Mouse (Mus musculus): ENCODE measurements around the gene Uap1. TPM values are rescaled to one million over a fixed set of nuclear protein-coding genes. Genes with fewer than 3 reads are reported as not detected.
A peak's percentile ranks its signal among the peaks of the same experiment; 100 is the strongest.
"Not testable (repeated sequence)": the region's sequence is repeated elsewhere in the genome, so short reads cannot be mapped to it uniquely, and the experiment has no call there.

The Uap1 gene
- polyA plus RNA-seq, 1 experiment from 2014 or later = 65.8 TPM

DNA sequence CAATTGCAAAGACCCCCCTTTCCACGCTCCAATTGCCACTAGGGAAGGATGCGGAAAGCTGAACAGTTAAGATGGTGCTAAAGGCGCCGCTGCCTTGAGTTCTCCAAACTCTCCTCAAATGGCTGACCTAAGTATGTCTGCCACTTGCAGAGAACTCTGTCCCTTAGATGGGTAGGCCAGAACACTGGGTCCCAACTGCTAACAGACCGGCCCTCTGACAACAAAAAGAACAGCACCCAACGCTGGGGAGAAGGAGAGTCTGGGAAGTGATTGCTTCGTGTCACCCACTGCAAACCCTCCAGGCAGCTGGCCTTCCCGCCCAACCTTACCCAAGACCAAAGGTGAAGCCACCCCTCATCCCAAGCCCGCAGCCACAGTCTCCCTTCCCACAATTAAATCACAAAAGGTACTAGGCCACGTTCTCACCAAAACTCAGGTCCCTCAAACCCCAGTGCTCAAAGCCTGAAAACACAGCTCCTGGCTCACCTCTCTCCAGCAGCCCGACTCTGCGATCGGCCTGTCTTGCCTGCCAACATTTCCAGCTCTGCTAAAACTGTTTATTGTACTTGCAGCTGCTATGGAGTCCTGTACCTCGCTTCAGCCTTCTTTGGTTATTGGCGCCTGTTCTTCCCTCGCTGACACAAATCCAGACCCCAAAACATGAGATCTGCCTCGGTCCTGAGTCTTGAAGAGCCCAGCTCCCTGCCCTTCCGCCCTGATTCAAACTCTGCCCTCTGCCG, 64.8 kb downstream of the Uap1 start:
- Histone ChIP-seq H3K4me3 (peak overlapping the region; percentile 26), H3K4me2 (peak overlapping the region; percentile 30), H3K27ac (replicated peaks) (peak overlapping the region; percentile 73), H3K36me3 (no peaks in the 10 kb centered on the region), H3K27me3 (no peaks in the 10 kb centered on the region), H3K9ac (peak overlapping the region; percentile 36), H3K4me1 (replicated peaks) (no peaks in the 10 kb centered on the region), H3K9me3 (no peaks in the 10 kb centered on the region)
- no peak for ATAC-seq (ENCODE audit: low read depth)
- WGBS = 78% methylated on average over 19 of the region's 19 CpGs

DNA sequence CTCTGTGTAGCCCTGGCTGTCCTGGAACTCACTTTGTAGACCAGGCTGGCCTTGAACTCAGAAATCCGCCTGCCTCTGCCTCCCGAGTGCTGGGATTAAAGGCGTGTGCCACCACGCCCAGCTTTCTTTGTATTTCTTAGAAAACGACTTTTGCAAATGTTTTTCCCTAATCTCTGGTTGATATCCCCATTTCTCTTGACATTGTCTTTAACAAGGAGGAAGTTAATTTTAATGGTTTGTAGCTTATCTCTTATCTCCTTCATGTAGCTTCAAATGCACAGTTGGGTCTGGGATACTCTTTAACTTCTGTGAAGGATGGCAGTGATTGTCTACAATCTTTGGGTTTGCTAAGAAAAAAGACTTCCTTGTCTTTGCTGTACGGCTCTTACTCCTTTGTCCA, 71.9 kb downstream of the Uap1 start:
- not testable (repeated sequence) for H3K4me3 ChIP-seq; H3K36me3 ChIP-seq; H3K27ac ChIP-seq (replicated peaks); H3K27me3 ChIP-seq; H3K4me2 ChIP-seq; H3K9ac ChIP-seq; H3K9me3 ChIP-seq; H3K4me1 ChIP-seq (replicated peaks); ATAC-seq (ENCODE audit: low read depth)
- WGBS = 87% methylated on average over 6 of the region's 6 CpGs

Other genes starting within 250 kb of the Uap1 start
- 1.9 and 4.1 TPM in 2 replicates for gene Ccdc190, start 246.3 kb downstream of the Uap1 start, polyA plus RNA-seq (2015; fragmentation: Nextera tagmentation; extraction: Ambion mirVana)
- gene Hsd17b7, start 205.7 kb downstream of the Uap1 start, polyA plus RNA-seq (2015; fragmentation: Nextera tagmentation; extraction: Ambion mirVana) = 23.1 and 28.2 TPM in 2 replicates
- gene Ddr2, start 64.2 kb downstream of the Uap1 start, polyA plus RNA-seq (2015; fragmentation: Nextera tagmentation; extraction: Ambion mirVana) = 10.2 and 16.5 TPM in 2 replicates
- gene Uhmk1, start 40.4 kb upstream of the Uap1 start, polyA plus RNA-seq (2015; fragmentation: Nextera tagmentation; extraction: Ambion mirVana) = 8.8 and 10.2 TPM in 2 replicates
- gene Sh2d1b2, start 57.8 kb upstream of the Uap1 start, polyA plus RNA-seq (2015; fragmentation: Nextera tagmentation; extraction: Ambion mirVana) = not detected in 2 replicates
- gene Sh2d1b1, start 102.4 kb upstream of the Uap1 start, polyA plus RNA-seq (2015; fragmentation: Nextera tagmentation; extraction: Ambion mirVana) = not detected in 2 replicates
- gene Gm7694, start 131.4 kb upstream of the Uap1 start, polyA plus RNA-seq (2015; fragmentation: Nextera tagmentation; extraction: Ambion mirVana) = 2.3 and 2.8 TPM in 2 replicates
- gene Spata46, start 133.8 kb upstream of the Uap1 start, polyA plus RNA-seq (2015; fragmentation: Nextera tagmentation; extraction: Ambion mirVana) = 0.96 and 2.0 TPM in 2 replicates